Mouse (Mus musculus) kidney, adult 9 months (tissue): ENCODE results near the gene Vps52.

Source experiments
- DNase-seq: peaks from one replicate; pipeline ENCODE4 v3.0.0; 2022

Vps52 gene

GRCm38 (mm10) chr17:34013436-34013835 lies 57.8 kb downstream of the Vps52 start:
- DNase-seq = no peak
